Mouse (Mus musculus) mesoderm, embryonic 11.5 days (tissue): Measurements from ENCODE around the gene Slc9a7.

Experiments used
- DNase-seq: peaks from one replicate; pipeline ENCODE4 v3.0.0-alpha.2; 2012; ENCODE audit warnings: low read depth, low spot score

Slc9a7 gene

DNA sequence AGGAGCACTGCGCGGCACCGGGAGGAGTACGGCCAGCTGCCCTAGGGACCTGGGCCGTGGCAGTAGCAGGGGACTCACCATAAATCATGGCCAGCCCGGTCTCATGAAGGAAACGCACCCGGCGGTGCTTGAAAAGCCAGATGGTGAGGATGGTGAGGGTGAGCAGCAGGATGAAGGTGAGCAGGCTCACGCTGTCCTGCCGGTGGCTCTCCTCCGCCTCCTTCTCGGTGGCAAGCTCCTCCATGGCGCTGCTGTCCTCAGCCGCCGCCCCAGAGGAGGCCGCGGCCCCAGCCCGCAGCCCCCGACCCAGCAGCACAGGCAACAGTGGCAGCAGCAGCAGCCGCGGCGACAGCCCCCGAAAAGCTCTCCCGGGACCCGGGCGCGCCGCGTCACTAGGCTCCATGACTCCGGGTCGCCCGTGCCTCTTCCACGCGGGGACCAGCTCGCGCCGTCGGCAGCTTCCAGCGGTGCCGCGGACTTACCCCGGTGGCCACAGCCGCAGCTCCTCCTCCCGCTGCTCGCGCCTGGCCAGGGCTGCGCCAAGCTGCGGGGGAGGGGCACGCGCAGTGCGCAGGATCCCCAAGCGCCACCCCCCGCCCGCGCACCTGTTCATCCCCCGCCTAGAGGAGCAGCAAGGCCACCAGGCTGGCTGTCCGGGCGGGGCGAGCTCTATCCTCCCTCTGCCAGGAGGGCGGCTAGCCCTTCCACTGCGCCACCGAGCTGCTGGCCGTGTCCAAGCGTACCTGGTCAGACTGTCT lies at the start of gene Slc9a7:
TSS of gene Slc9a7 (minus strand) at position 526 of the 758 bp plus-strand sequence.
- peak; percentile 48 for DNase-seq

- peak; percentile 18 for DNase-seq
These were observed 44.1 kb upstream of the Slc9a7 start for GRCm38 (mm10) chrX:20335722-20336121.

- no peak for DNase-seq
These were observed 41.1 kb upstream of the Slc9a7 start for GRCm38 (mm10) chrX:20332756-20333155.

DNA sequence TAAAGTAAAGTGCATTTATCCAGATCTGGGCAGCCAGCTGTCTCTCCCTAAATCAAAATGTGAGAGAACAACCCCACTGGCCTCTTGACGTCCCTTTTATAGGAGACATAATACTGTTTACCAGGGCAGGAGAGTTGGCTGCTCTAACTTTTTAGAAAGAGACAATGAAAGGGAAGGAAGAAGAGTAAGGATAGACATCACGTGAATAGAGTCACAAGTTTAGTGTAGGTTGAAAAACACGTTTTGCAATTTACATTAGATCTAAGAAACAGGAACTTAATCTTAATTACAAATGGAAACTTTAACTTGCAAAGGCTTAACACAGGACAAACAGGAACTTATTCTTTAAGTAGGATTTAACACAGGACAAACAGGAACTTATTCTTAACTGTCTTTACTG lies 15.6 kb upstream of the Slc9a7 start:
- DNase-seq: no peak

- DNase-seq: no peak
These were observed 14.3 kb upstream of the Slc9a7 start for GRCm38 (mm10) chrX:20305941-20306340.

DNA sequence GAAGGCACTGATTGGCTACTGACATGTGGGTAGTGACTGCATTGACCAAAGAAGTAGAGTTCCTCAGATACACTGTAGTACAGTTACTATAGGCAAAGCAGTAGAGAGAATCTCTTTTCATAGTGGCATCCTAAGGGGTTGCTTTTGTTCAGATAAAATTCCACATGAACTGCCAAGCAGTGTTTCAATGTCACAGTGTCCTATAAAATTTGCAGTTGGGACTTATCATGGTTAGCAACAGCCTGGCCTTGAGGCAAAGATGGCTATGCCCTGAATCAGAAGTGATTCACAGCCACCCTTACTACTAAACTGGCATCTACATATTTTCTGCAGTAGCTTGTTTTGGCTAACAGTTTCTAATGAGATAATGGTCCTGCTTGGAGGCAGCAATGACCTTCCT lies 11.7 kb upstream of the Slc9a7 start:
- DNase-seq: no peak

DNA sequence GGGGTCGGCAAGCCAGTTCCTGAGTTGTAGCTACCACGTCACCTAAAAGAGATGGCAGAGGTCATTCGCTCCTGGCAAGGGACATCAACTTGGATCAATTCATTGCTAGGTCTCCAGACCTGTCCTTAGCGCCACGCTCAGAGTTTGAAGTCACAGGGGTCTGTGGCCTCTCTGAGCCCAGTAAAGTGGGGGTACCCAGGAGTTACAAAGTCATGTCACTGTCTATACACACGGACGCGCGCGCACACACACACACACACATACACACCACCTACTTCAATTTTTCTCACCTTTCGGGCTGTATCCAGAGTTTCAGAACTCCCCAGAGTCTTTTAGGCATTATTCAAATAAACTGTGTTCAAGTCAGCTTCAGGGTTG lies 422 bp upstream of the Slc9a7 start:
- no peak for DNase-seq

- no peak for DNase-seq
These were observed 892 bp downstream of the Slc9a7 start for GRCm38 (mm10) chrX:20290715-20291114.

DNA sequence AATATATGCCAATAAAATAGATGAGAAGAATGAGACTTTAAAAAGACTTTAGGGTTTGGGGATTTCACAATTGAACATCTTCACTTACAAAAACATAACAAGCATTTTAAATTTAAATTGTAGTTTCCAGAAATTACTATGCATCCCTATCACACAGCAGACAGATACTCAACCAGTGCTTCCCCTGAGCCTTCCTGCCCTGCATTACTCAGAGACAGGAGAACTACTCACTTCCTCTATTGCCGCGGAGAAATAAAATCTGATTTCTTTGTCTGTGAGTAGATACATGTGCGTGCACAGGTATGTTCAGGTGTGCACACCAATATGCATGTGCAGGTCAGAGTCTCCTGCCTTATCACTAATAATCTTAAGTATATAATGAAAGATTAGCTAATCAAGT lies 2.9 kb downstream of the Slc9a7 start:
- no peak for DNase-seq

DNA sequence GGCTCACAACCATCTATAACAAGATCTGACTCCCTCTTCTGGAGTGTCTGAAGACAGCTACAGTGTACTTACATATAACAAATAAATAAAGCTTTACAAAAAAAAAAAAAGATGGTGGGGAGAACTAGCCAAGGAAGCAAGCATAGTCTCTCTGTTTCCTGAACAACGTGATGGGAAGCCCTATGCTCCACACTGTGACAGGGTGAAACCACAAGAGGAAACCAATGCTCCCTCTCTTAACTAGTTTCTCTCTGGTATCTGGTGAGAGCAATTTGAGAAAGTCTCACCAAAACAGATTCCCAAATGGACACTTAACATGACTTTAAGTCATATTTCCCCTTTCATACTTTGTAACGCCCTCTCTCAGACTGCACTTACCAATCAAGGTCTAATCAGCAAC lies 5.4 kb downstream of the Slc9a7 start:
- DNase-seq: no peak

DNA sequence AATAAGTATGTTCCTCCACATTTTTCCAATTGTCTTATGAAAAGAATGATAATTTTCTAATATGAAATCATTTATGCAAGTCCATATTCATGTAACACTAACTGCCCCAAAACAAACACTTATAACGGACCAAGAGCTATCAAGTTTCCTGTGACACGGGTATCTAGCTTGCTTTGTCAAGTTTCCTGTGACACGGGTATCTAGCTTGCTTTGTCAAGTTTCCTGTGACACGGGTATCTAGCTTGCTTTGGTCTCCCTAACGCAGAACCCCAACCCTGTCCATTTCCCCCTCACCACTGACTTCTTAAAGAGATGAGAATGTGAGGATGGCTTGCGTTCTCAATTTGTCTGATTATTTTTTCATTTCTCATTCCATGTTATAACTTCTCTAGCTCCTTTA lies 12.2 kb downstream of the Slc9a7 start:
- DNase-seq: no peak

DNA sequence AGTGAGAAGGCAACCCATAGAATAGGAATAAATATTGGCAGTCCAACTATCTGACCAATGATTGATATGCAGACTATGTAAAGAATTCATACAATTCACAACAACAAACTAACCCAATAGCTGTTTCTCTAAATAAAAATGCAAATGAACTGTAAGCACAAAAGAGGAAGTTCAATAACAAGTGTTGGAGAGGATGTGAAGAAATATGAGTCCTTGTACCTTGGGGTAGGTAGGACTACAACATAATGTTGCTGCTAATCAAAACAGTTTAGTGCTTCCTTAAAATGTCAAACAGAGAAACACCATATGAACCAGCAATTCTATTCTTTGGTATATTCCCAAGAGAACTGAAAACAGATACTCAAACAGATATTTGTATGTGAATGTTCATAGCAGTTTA lies 17.8 kb downstream of the Slc9a7 start:
- no peak for DNase-seq

GRCm38 (mm10) chrX:20271980-20272379 lies 19.6 kb downstream of the Slc9a7 start:
- no peak for DNase-seq

- DNase-seq: no peak
These were observed 21.6 kb downstream of the Slc9a7 start for GRCm38 (mm10) chrX:20269980-20270379.

GRCm38 (mm10) chrX:20264370-20264769 lies 27.2 kb downstream of the Slc9a7 start:
- DNase-seq: no peak

- DNase-seq: no peak
These were observed 63.5 kb downstream of the Slc9a7 start for GRCm38 (mm10) chrX:20228102-20228501.

- DNase-seq: no peak
These were observed 70.1 kb downstream of the Slc9a7 start for GRCm38 (mm10) chrX:20221486-20221885.

- no peak for DNase-seq
These were observed 106.0 kb downstream of the Slc9a7 start for GRCm38 (mm10) chrX:20185616-20186015.

DNA sequence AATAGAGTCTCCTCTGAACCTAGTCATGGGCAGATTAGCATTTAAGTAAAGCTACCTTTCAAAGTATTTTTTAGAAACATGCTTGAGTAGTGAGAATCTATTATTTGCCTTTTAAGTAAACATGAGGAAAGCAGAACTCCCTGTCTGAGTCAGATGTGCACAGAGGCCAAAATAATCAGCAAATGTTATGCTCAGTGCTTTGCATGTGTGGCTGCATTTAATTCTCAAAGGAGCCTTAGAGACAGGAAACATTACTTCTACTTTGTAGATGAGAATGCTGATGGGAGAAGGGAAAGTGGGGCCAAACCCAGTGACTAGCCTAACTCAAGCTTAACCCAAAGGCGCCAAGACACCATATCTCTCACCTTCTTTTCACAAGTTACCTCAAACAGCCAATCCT lies 114.8 kb downstream of the Slc9a7 start:
- DNase-seq: no peak

- no peak for DNase-seq
These were observed 123.2 kb downstream of the Slc9a7 start for GRCm38 (mm10) chrX:20168430-20168829.

DNA sequence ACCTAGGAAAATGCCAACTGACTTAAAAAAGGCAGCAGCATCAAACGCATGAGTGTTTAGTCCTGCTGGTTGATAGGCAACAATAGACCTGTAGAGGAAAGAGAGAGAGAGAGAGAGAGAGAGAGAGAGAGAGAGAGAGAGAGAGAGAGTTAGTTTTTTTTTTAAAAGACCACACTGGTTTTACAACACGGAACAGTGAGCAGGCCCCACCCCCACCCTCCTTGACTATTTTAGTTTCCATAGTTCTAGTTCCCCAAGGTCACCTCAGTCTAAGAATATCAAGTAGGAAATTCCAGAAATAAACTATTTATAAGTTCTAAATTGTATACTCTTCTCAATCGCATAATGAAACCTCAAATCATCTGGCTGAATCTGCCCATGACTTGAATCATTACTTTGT lies 126.6 kb downstream of the Slc9a7 start:
- no peak for DNase-seq

DNA sequence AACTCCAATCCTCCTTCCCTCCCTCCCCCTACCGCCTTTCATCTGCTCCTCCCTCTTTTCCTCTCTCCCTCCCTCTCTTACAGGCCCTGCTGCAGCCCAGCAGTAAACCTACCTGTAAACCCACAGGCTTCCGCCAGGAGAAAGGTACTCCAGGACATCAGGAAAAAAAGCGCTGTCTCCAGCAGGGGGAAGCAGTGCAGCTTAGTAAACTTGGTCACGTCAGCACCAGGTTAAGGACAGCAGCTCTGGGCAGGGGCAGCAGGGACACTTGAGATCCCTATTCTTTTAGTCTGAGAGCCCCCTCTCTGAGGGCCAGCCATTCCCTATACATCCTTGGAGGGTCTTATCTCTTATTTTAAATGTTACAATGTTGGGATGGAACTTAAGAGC lies 129.3 kb downstream of the Slc9a7 start:
- DNase-seq: peak; percentile 68

- no peak for DNase-seq
These were observed 129.8 kb downstream of the Slc9a7 start for GRCm38 (mm10) chrX:20161687-20162321.
